Mouse (Mus musculus): ENCODE measurements around the gene Mbd6. TPM values are rescaled to one million over a fixed set of nuclear protein-coding genes. Genes with fewer than 3 reads are reported as not detected.

Gene Mbd6
- polyA plus RNA-seq, 1 experiment from 2014 or later = 10.6 TPM

DNA sequence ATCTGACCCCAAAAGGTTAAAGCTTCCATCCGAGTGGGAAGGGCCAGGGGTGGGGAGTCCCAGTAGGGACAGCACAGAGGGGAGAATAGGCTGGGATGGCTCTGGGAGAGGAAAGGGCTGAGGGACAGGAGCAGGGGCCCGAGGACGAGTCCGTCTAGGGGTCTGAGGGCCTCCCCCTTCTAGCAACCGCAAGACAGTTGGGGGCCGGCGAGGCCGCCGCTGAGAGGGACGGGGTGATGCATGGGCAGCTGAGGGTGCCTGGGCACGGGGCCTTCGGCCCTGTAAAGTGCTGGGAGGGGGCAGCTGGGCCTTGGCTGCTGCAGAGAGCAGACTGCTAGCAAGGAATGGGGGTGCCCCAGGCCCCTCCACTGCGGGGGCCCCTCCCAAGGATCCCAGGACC lies 3.2 kb downstream of the Mbd6 start:
- Histone ChIP-seq H3K27ac (ENCODE audit: low read length) (no peak overlapping the region), H3K4me2 (ENCODE audit: low read depth, low read length) (no peak overlapping the region), H3K9ac (ENCODE audit: low read length) (no peak overlapping the region), H3K4me1 (replicated peaks; ENCODE audit: control insufficient read depth, insufficient read depth, low read length) (peaks cover 20% of the 10 kb centered on the region), H3K9me3 (ENCODE audit: control insufficient read depth, low read length) (no peaks in the 10 kb centered on the region), H3K27me3 (ENCODE audit: control insufficient read depth, insufficient read depth, low read depth, low read length) (no peaks in the 10 kb centered on the region), H3K4me3 (ENCODE audit: low read length) (no peak overlapping the region), H3K36me3 (ENCODE audit: control insufficient read depth, insufficient read depth, low read length) (peaks cover 50% of the 10 kb centered on the region)
- 69% methylated on average over 13 of the region's 13 CpGs for WGBS
- ATAC-seq (ENCODE audit: low read depth) = no peak

DNA sequence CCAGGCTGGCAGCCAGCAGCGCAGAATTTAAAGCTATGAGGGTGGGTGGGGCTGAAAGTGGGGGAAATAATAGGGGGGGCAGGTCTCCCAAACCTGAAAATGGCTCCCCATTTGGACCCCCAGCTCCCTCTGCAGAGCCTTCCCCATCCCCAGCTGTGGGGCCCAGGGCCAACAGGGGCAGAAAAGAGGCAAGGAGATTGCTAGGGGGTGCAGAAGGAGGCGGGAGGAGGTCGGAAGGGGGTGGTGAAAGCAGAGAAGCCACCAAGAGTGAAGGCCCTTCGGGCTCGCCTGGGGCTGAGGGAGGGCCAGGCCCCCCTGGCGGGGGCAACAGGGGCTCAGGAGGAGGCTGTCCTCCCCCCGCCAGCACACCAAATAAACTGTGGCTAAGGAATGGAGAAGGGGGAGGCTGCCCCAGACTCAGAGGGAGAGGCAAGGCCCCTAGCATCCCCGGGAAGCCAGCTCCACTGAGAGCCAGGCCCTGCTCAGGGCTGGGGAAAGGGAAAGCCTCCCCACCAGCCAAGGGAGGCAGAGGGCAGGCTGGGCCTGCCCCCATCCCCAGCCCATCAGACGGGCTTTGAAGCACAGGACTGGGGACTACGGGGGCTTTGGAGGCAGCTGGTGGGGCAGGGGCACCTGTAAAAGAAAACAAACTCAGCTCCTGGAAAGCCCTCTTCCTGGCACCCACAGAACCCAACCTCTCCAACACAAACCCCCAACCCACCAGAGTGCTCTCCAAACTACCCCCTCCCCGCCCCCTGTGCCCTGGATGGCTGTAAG lies 3.9 kb downstream of the Mbd6 start:
- no peak for ATAC-seq (ENCODE audit: low read depth)
- Histone ChIP-seq H3K27me3 (ENCODE audit: control insufficient read depth, insufficient read depth, low read depth, low read length) (no peaks in the 10 kb centered on the region), H3K27ac (ENCODE audit: low read length) (no peak overlapping the region), H3K9me3 (ENCODE audit: control insufficient read depth, low read length) (no peaks in the 10 kb centered on the region), H3K9ac (ENCODE audit: low read length) (no peak overlapping the region), H3K4me3 (ENCODE audit: low read length) (no peak overlapping the region), H3K4me1 (replicated peaks; ENCODE audit: control insufficient read depth, insufficient read depth, low read length) (peaks cover 19% of the 10 kb centered on the region), H3K4me2 (ENCODE audit: low read depth, low read length) (no peak overlapping the region), H3K36me3 (ENCODE audit: control insufficient read depth, insufficient read depth, low read length) (peaks cover 54% of the 10 kb centered on the region)
- WGBS = 74% methylated on average over 10 of the region's 11 CpGs

DNA sequence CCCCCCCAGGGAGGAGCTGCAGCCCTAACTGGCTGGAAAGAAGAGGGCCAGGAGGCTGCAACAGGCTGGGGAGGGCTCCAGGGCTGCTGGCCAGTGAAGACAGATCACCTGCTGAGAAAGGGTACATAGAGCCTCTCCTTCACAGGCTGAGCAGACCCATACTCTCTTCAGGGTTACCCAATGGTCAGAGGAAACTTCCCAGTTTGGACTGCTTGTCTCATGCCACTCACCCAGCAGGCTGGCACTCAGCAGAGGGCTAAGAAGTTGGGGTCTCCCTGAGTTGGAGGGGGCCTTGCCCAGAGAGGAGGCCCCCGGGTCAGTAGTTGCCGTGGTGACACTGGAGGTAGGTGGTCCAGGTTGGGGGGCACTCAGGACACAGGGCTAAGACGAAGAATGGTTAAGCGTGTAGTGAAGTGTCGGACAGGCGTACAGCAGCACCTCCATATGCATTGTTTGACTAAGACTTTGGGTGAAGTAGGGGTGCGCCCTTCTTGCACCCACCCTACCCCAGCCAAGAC lies 4.7 kb downstream of the Mbd6 start:
- Histone ChIP-seq H3K9me3 (ENCODE audit: control insufficient read depth, low read length) (no peaks in the 10 kb centered on the region), H3K4me1 (replicated peaks; ENCODE audit: control insufficient read depth, insufficient read depth, low read length) (peaks cover 16% of the 10 kb centered on the region), H3K9ac (ENCODE audit: low read length) (no peak overlapping the region), H3K27me3 (ENCODE audit: control insufficient read depth, insufficient read depth, low read depth, low read length) (no peaks in the 10 kb centered on the region), H3K36me3 (ENCODE audit: control insufficient read depth, insufficient read depth, low read length) (peaks cover 57% of the 10 kb centered on the region), H3K4me3 (ENCODE audit: low read length) (no peak overlapping the region), H3K27ac (ENCODE audit: low read length) (no peak overlapping the region), H3K4me2 (ENCODE audit: low read depth, low read length) (no peak overlapping the region)
- ATAC-seq (ENCODE audit: low read depth) = no peak
- WGBS = 91% methylated on average over 7 of the region's 7 CpGs

DNA sequence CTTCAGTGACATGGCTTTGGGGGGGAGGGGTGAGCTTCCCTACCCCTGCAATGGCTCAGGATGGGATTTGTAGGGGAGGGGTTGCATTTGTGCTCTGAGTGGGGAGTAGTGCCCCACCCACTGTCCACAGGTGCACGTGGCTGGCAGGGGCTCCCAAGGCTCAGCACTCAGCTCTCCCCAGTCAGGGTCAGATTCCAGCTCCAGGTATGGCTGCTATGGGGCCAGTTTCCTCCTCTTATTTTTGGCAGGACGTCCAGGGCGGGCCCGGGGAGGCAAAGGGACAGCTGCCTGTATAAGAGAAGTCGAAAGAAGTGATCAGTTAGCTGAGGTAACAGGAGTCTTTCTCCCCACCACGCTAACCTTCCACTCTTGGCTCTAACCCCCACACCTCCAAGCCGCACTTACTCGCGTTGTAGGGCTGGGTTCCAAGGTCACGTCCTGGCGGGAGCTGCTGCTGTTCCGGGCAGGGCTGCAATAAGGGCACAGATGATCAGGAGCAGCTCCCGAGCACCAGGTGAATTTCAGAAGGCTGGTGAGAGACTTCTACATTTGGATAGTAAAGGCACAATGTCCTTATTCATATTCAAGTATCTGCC lies 6.1 kb downstream of the Mbd6 start:
- Histone ChIP-seq H3K9ac (ENCODE audit: low read length) (no peak overlapping the region), H3K4me1 (replicated peaks; ENCODE audit: control insufficient read depth, insufficient read depth, low read length) (peaks cover 14% of the 10 kb centered on the region), H3K27ac (ENCODE audit: low read length) (no peak overlapping the region), H3K9me3 (ENCODE audit: control insufficient read depth, low read length) (no peaks in the 10 kb centered on the region), H3K27me3 (ENCODE audit: control insufficient read depth, insufficient read depth, low read depth, low read length) (no peaks in the 10 kb centered on the region), H3K36me3 (ENCODE audit: control insufficient read depth, insufficient read depth, low read length) (peaks cover 71% of the 10 kb centered on the region), H3K4me3 (ENCODE audit: low read length) (no peak overlapping the region), H3K4me2 (ENCODE audit: low read depth, low read length) (no peak overlapping the region)
- ATAC-seq (ENCODE audit: low read depth) = no peak
- WGBS = 73% methylated on average over 13 of the region's 13 CpGs

DNA sequence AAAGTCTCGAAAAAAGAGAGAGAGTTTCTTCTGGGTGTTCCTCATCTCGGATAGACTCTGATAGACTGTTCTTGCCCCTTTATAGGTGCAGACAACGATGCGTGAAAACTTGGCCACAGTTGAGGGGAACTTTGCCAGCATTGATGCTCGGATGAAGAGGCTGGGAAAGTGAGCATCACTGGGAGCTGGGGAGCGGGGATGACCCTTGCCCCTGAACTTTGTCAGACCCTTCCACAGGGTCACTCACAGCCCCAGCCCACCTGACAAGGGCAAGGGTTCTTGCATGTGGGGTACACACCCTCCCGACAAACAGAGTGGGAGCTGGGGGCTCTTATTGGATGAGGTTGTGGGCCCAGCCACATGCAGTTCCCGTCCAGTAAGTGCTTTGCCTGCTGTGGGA lies 7.5 kb downstream of the Mbd6 start:
- H3K4me1 ChIP-seq (replicated peaks; ENCODE audit: control insufficient read depth, insufficient read depth, low read length) = peaks cover under 1% of the 10 kb centered on the region; the same call in 1 of the 2 replicates
- no peak overlapping the region for H3K27ac ChIP-seq (ENCODE audit: low read length)
- ATAC-seq (ENCODE audit: low read depth) = no peak
- H3K4me2 ChIP-seq (ENCODE audit: low read depth, low read length) = no peak overlapping the region
- H3K9ac ChIP-seq (ENCODE audit: low read length) = no peak overlapping the region
- WGBS = 81% methylated on average over 8 of the region's 8 CpGs
- H3K36me3 ChIP-seq (ENCODE audit: control insufficient read depth, insufficient read depth, low read length) = peaks cover 75% of the 10 kb centered on the region
- no peaks in the 10 kb centered on the region for H3K9me3 ChIP-seq (ENCODE audit: control insufficient read depth, low read length)
- H3K4me3 ChIP-seq (ENCODE audit: low read length) = no peak overlapping the region
- no peaks in the 10 kb centered on the region for H3K27me3 ChIP-seq (ENCODE audit: control insufficient read depth, insufficient read depth, low read depth, low read length)

DNA sequence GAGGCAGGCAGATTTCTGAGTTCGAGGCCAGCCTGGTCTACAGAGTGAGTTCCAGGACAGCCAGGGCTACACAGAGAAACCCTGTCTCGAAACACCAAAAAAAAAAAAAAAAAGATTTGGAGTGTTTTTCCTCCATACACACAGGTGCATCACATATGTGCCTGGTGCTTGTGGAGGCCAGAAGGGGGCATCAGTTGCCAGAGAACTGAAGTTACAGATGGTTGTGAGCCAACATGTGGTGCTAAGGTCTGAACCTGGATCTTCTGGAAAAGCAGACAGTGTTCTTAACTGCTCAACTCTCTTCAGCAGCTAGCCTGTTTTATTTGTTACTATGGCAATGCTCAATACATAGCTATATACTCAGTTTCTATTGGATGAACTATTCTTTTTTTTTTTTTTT lies 9.1 kb downstream of the Mbd6 start:
- Histone ChIP-seq H3K36me3 (ENCODE audit: control insufficient read depth, insufficient read depth, low read length) (peaks cover 80% of the 10 kb centered on the region), H3K27me3 (ENCODE audit: control insufficient read depth, insufficient read depth, low read depth, low read length) (no peaks in the 10 kb centered on the region), H3K9ac (ENCODE audit: low read length) (no peak overlapping the region), H3K4me3 (ENCODE audit: low read length) (no peak overlapping the region), H3K4me1 (replicated peaks; ENCODE audit: control insufficient read depth, insufficient read depth, low read length) (no peaks in the 10 kb centered on the region), H3K27ac (ENCODE audit: low read length) (no peak overlapping the region), H3K9me3 (ENCODE audit: control insufficient read depth, low read length) (no peaks in the 10 kb centered on the region), H3K4me2 (ENCODE audit: low read depth, low read length) (no peak overlapping the region)
- WGBS = 100% methylated on average over 2 of the region's 2 CpGs
- ATAC-seq (ENCODE audit: low read depth) = no peak

DNA sequence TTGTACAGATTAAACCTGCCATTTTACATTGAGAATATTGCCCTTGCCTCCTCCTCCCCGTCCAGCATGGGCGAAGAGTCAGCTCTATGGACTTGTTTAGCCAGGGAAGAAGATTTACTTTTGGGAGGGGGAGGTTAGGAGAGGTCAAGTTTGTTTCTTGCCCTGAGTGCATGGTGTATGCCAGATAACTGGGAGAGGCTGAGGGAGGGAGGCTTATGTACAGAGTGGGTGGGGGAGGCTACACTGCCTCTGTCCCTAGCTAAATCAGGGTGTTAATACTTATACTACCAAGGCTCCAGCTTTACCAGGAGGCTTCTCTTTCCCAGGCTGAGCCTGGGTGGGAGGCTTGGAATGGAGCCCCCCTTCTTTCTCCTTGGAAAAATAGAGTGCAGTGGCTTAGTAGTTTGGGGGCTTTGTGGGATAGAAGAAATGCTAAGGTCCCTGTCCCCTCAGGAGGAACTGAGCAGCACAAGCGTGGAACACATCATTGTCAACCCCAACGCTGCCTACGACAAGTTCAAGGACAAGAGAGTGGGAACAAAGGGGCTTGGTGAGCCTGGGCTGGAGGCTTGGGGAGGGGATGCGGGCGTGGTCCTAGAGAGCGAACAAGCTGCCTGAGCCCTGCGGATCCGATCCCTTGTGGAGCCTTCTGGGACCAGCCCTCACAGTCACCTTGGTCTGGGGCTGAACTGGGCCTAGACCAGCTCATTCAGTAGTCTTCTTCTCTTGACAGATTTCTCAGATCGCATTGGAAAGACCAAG lies 14.4 kb downstream of the Mbd6 start:
- no peaks in the 10 kb centered on the region for H3K9me3 ChIP-seq (ENCODE audit: control insufficient read depth, low read length)
- no peak overlapping the region for H3K9ac ChIP-seq (ENCODE audit: low read length)
- H3K4me1 ChIP-seq (replicated peaks; ENCODE audit: control insufficient read depth, insufficient read depth, low read length) = no peaks in the 10 kb centered on the region
- no peak overlapping the region for H3K4me3 ChIP-seq (ENCODE audit: low read length)
- ATAC-seq (ENCODE audit: low read depth) = no peak
- H3K4me2 ChIP-seq (ENCODE audit: low read depth, low read length) = no peak overlapping the region
- WGBS = 78% methylated on average over 11 of the region's 11 CpGs
- no peaks in the 10 kb centered on the region for H3K27me3 ChIP-seq (ENCODE audit: control insufficient read depth, insufficient read depth, low read depth, low read length)
- peaks cover 41% of the 10 kb centered on the region for H3K36me3 ChIP-seq (ENCODE audit: control insufficient read depth, insufficient read depth, low read length)
- no peak overlapping the region for H3K27ac ChIP-seq (ENCODE audit: low read length)

DNA sequence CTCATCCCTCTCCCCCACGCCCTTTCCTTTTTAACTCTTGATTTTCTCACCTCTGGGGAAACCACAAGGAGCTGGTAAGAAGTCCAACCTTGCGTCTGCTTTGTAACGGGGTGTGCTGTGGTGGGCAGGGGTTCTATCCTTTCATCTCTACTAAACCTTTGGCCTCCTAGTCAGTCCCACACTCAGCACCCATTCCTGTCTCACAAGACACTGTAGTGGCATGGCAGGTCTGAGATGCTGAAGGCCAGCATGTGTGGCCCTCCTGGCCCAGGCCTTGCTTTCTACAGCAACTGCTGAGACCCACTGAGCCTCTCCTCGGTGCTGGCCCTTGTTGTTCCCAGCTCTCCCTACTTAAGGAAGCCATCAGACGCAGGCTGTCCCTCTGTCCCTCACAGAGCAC lies 16.4 kb downstream of the Mbd6 start:
- Histone ChIP-seq H3K9me3 (ENCODE audit: control insufficient read depth, low read length) (no peaks in the 10 kb centered on the region), H3K4me3 (ENCODE audit: low read length) (no peak overlapping the region), H3K9ac (ENCODE audit: low read length) (no peak overlapping the region), H3K4me1 (replicated peaks; ENCODE audit: control insufficient read depth, insufficient read depth, low read length) (peaks cover 1% of the 10 kb centered on the region), H3K36me3 (ENCODE audit: control insufficient read depth, insufficient read depth, low read length) (peaks cover 24% of the 10 kb centered on the region), H3K4me2 (ENCODE audit: low read depth, low read length) (no peak overlapping the region), H3K27ac (ENCODE audit: low read length) (no peak overlapping the region), H3K27me3 (ENCODE audit: control insufficient read depth, insufficient read depth, low read depth, low read length) (no peaks in the 10 kb centered on the region)
- ATAC-seq (ENCODE audit: low read depth) = no peak
- 90% methylated on average over 5 of the region's 5 CpGs for WGBS

GRCm38 (mm10) chr10:127269884-127270283 lies 18.9 kb downstream of the Mbd6 start:
- Histone ChIP-seq H3K27me3 (ENCODE audit: control insufficient read depth, insufficient read depth, low read depth, low read length) (no peaks in the 10 kb centered on the region), H3K4me2 (ENCODE audit: low read depth, low read length) (no peak overlapping the region), H3K36me3 (ENCODE audit: control insufficient read depth, insufficient read depth, low read length) (peaks cover 5% of the 10 kb centered on the region), H3K27ac (ENCODE audit: low read length) (no peak overlapping the region), H3K4me1 (replicated peaks; ENCODE audit: control insufficient read depth, insufficient read depth, low read length) (peaks cover 7% of the 10 kb centered on the region), H3K9me3 (ENCODE audit: control insufficient read depth, low read length) (no peaks in the 10 kb centered on the region), H3K4me3 (ENCODE audit: low read length) (no peak overlapping the region), H3K9ac (ENCODE audit: low read length) (no peak overlapping the region)
- no peak for ATAC-seq (ENCODE audit: low read depth)
- WGBS = 70% methylated on average over 4 of the region's 4 CpGs

All from lung, embryonic 16.5 days (tissue).